Mouse (Mus musculus) induced T-regulatory cell, adult 2 months (primary cell): ENCODE data around the gene Prpsap1.
"Not testable (repeated sequence)": the region's sequence is repeated elsewhere in the genome, so short reads cannot be mapped to it uniquely, and the experiment has no call there.

Source experiments
- DNase-seq: peaks from one replicate; pipeline ENCODE4 v3.0.0-alpha.2; 2012; ENCODE audit warnings: low read depth

The Prpsap1 gene

DNA sequence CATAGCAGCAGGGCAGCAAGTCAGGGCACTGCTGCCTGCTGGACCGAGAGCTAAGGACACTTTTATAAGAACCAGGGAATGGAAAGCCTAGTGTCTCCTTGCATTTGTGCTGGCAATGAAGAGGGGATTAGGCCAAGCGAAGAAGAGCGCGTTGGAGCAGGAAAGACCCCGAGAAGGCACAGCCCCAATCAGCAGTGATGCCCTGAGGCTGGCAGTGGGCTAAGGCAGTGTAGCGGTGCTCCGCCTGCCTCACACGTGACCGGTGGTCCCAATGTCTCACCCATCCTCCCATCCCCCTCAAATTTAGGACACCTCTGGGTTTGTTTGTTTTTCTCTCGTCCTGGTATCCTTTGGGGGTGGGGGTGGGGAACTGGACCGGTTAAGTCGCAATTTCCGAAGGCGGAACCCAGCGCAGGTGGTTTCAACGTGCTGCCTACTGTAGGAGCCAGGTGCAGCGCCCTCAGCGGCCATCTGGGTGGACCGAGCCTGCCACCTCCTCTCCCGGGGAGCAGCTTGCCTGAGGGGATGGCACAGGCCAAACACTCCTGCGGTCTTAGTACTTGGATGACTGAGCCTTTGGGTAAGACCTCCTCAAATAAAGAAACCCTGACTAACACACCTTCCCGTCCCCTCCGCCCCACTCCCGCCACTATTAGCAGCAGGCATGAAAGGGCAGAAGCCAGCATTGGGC lies 21.5 kb upstream of the Prpsap1 start:
- DNase-seq: no peak

DNA sequence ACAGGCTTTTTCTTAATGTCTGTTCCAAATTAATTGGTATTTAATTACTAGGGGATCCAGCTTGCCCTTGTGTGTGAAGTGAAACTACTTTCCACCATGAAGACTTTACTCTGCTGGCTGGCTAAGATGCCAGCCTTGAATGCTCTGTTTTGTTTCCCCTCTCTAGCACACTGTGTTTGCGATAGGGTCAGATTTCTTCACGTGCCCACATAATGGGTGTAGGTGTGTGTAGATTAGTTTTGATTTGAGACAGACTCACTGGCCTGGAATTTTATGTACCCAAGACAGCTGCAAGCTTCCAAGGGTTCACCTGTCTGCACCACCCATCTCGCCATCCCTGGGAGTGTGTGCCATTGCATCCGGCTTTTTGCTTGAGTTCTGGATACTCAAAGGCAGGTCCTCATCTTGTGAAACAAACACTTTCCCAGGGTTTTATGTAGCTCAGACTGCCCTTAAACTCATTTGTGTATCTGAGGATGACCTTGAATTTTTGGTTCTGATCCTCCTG lies 19.6 kb upstream of the Prpsap1 start:
- DNase-seq: no peak

DNA sequence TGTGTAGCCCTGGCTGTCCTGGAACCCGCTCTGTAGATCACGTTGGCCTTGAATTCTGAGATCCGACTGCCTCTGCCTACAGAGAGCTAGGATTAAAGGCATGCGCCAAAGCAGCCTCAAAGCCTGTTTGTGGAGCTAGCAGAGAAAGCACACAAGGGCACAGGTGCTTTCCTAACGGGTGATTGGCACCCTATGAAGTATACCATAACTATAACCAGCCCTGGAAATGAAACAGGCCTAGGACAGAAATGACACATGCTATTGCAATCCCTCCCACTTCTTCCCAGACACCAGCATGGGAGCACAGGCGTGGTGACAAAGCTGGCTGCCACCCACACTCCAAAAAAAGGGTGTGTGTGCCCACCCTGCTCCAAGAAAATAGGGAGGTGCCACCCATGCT lies 19.0 kb upstream of the Prpsap1 start:
- DNase-seq: no peak

DNA sequence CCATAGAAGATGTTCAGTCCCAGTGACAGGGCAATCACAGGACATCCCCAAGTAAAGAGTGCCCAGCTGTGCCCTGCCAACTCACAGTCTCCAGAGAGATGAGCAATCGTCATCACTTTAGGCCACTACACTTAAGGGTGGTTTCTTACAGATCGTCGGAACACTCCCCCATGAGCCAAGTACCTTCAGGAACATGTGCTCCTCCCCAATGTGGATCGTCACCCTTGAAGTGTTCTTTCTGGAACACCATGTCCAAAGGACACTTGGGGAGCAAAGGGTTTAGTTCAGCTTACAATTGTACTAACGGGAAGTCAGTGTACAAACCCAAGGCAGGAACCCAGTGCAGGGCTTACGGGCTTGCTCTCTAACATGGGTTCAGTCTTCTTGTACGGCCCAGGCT lies 18.2 kb upstream of the Prpsap1 start:
- no peak for DNase-seq

DNA sequence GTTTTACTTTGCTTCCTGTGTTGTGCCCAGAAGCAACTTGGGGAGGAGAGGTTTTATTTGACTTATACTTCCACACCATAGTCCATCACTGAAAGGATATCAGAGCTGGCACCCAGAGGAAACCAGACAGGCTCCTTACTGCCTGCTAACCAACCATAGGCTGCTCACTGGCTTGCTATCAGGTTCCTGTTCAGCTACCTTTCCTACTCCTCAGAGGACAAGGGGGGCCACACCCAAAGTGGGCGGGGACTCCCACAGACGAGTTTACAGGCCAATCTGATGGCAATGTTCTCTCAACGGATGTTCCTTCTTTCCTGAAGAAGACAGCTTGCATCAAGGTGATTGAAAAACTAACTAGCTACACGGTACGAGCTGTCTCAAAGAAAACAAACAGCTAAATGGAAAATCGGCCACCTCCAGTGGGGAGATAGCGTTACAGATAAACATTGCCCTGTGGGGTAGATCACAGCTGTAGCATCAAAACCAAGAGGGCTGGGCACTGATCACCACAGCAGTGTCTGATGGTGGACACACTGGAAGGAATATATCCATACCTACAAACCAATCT lies 17.4 kb upstream of the Prpsap1 start:
- peak; percentile 23 for DNase-seq

DNA sequence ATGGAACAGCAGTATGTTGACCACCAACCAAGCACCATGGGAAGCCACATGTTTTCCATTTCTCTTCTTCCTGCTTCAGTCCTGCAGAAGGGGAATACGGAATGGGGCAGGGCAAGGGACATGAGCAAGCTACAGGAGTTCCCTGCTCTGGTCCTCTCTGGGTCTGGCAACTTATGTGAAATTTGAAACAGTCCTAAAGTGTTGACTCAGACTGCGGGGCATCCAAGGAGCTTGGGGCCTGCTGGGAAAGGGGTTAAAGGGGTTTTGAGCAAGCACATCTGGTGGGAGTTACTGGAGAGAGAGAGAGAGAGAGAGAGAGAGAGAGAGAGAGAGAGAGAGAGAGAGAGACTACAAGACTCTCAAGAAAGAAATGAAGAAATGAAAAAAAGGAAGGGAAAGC lies 14.7 kb upstream of the Prpsap1 start:
- no peak for DNase-seq

DNA sequence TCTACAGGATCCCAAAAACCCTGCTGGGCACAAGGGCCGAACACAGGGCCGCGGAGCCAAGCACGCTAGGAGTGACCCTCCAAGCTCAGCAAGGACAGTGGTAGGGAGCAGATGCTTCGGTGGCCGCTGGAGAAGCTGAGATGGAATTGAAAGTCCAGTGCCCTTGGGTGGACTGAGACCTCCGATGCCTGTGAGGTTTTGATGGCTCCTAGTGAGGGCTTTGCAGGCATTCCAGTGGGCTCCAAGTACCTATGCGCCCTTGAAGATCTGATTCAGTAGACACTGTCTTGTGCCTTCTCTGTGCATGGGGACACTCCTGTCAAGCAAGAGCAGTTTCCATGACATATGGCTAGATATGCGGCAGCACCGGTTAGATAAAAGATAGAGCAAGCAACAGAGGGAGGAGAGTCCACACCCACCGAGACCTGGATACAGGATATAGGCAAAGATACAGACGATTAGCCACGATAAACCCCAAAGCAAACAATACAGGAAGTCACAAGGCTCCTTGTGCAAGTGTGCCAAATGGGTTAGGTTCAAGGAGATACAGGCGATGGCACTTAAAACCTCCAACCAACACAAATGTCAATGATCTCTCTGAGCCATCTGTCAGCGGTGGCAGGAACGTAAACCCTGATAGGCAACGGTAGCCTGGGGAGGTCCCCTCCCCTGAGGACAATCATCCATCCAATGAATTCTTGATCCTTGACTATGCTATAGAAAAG lies 12.3 kb upstream of the Prpsap1 start:
- no peak for DNase-seq

DNA sequence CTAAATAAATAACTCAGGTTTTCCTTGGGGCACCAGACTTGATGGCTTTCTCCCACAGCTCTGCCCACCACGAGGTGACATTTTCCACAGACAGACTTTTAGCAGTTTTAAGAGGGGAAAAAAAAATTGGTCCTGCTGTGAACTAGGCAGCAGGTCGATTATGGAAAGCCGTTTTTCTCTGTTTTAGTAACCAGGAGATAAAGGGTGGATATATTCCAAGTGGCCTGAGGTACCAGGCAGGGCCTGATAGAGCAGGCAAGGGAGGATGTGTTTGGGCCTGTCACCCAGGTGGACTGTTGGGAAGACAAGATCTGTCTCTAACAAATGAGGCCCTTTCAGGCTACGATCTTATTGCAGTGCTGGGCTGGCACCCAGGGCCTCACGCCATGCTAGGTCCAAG lies 11.6 kb upstream of the Prpsap1 start:
- no peak for DNase-seq

DNA sequence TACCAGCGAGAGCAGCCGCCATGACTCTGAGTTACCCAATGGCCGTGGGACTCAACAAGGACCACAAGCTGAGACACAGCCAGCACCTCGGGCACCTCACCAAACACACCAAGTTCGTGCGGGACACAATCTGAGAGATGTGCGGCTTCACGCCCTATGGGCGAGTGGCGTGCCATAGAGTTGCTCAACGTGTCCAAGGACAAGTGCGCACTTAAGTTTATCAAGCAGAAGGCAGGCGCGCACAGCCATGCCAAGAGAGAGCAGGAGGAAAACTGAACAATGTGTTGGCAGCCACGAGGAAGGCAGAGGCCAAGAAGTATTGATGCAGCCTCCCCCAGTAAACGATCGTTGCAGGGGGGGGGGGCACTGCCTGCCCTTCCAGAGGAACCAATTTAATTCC lies 10.5 kb upstream of the Prpsap1 start:
- DNase-seq: no peak

DNA sequence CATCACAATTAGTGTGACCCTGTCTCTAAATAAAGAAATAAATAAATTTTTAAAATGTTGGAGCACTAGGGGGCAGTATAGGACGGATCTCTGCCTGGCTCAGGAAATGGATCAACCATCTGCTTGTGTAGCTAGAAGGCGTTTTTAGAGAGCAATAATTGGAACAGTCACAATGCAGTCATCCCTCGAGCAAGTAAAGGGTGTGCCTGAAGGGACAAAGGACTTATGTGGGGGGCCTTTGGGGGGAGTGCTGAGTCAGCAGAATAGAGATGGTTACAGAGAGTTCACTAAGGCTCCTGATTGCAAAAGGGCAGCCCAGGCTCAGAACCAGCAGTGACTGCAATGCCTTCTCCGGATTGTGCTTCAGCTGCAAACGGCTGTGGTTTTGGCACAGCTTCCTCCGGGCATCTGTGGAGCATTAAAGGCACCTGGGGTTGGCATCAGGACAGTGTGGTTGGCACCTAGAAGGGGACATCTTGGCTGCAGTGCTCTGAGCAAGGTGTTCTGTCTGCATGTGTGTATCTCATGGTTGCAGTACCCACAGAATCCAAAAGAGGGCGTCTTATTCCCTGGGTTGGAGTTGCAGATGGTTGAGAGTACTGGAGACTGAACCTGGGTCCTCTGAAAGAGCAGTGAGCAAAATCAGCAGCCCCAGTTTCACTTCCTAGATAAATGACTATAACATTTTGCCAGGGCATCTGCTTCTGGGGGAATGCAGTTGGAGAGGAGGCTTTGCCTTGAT lies 7.2 kb upstream of the Prpsap1 start:
- DNase-seq: peak; percentile 75

DNA sequence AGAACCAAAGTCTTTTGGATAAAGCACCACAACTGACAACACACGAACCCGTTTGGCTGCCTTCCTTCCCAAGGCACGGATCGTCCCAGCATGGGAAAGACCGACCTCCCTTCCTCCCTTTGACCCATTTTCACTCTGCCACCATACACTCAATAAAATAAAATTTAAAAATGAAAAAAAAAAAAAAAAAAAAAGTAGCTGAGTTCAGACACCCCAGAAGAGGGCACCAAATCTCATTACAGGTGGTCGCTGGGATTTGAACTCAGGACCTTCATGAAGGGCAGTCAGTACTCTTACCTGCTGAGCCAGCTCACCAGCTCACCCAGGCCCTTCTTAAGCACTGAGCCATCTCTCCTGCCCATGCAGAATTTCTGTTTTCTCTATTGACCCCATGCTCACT lies 5.0 kb upstream of the Prpsap1 start:
- no peak for DNase-seq

DNA sequence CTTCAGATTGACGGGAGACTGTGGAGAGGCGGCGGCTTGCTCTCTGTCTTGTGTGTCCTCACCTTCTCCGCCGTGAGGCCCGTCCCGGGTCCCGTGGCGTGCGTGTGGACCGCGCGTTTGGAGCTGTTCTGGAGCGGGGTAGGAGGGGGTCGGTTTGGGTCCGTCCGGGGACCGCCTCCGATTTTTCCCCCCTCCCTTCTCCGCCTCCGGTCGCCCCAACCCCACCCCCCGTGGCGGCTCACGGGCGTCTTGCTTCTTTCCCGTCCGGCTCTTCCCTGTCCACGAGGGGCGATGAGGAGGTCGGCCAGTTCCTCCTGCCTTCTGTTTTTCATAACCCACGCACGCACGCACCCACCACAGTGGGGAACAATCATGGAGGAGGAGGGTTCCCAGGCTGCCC lies 4.6 kb upstream of the Prpsap1 start:
- no peak for DNase-seq

DNA sequence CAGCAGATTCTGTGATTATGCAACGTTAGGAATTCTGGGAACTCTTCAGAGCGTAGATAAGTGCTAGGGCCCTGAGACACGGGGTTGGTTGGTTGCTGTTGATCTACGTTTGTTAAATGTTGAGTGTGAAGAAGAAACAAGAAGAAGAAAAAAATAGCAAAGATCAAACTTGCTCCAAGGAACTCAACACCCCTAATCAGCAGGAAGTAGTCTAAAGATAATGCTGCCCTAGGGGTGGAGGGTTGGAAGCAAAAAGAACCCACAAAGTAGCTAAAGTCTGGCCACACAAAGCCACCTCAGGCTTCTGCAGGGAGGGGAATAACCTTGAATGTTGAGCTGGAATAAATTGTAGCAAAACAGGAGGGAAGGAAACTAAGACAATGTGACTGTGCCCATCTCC lies 3.3 kb upstream of the Prpsap1 start:
- DNase-seq: no peak

DNA sequence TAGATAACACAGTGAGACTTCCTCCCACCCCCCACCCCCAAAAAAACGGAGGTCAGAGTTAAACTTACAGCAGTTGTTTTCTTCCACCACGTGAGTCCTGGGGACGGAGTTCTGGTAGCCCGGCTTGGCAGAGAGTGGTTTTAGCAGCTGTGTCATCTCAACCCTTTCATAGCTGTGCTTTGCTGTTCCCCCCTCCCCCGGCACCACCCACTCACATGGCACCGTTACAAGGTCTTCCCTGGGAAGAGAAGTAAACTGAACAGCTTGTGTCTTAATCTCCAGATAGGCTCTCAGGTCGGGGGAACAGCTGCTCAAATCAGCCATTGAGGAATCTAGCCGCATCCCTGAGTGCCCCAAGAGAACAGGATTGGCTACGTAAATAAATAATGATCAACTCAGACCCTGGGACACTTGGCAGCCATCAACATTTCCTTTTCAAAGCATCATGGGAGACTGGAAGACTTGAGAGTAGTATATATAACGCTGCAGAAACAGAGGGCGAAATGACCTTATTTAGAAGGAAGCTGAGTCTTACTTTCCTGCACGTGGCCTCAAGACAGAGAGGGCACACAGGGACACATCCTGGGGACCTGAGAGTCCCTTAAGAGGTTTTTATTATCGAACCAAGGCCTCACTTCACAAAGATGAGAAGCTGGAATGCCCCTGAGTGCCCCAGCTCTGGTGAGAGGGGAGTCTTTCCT lies 622 bp upstream of the Prpsap1 start:
- no peak for DNase-seq

DNA sequence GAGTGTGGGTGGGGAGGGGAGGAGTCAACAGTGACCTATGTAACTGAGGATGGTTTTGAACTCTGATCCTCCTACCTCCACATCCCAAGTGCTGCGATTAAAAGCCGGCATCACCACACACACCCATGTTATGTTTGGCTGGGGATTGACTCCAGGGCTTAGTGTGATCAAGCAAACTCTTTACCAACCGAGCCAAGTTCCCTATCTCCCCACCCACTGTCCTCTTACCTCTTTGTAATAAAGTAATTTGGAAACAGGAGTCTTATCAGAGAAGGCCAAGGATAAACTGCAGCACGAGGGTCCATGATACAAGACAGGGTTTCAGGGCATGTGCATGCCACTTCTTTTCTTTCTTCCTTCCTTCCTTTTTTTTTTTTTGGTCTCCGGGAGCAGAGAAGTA lies 811 bp downstream of the Prpsap1 start:
- DNase-seq: no peak

DNA sequence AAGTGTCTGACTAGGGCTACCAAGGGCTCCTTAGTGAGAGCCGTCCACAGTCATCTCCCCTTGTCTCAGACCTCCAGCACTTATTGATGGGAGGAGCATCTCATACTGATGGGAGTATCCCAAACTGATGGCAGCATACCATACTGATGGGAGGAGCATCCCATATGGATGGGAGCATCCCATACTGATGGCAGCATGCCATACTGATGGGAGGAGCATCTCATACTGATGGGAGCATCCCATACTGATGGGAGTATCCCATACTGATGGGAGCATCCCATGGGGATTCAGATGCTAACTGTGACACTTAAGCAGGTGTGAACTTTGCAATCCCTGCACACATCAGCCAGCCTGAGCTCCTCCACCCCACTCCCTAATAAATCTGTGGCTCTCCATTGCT lies 1.5 kb downstream of the Prpsap1 start:
- not testable (repeated sequence) for DNase-seq

DNA sequence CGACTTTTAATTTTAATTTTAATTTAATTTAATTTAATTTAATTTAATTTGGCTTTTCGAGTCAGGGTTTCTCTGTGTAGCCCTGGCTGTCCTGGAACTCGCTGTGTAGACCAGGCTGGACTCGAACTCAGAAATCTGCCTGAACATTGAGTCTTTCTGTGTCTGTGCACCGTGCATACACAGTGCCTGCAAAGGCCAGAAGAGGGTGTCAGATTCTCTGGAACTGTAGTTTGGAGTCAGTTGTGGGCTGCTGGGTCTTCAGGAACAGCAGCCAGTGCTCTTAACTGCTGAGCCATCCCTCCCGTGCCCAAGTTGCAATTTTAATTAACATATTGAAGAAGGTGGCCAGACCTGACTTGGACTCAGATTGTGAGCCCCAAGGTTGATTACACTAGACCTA lies 2.7 kb downstream of the Prpsap1 start:
- DNase-seq: no peak

DNA sequence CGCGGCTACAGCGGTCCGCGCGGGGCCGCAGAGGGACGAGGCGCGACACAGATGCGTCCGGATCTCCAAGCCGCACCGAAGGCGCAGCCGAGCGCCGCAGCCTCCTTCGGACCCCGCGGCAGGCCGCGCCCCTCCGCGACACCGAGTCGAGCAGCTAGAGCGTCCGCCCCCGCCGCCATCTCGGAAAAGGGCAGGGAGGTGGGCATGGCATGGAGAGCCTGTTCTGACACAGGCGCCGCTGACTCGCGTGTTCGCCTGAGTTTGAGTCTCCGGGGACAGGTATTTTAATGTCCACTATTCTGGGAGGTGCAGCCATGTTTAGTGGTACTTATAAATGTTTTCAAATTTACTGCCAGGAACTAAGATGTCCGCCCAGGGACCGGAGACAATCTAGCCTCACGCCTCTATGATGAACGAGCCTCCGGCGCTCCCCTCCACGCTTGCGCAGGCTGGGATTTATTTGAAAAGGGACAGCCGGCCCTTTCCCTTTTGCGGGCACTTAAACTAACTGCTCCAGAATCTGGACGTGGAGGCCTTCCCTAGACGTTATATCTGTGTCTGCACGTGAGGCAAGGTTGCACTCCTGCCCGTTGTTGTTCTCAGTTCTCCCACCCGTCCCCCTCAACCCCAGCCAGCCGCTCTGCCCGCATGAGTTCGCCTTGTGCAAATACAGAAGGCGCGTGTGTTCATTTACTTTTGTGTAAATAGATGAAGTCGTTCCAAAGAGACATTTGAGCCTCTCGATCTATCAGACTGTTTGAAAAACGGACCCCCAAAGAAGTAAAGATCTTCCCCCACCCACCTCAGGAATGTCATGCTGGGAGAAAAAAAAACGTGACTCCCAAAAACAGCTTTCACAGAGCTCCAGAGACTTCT lies 3.5 kb downstream of the Prpsap1 start:
- DNase-seq: peak; percentile 95

DNA sequence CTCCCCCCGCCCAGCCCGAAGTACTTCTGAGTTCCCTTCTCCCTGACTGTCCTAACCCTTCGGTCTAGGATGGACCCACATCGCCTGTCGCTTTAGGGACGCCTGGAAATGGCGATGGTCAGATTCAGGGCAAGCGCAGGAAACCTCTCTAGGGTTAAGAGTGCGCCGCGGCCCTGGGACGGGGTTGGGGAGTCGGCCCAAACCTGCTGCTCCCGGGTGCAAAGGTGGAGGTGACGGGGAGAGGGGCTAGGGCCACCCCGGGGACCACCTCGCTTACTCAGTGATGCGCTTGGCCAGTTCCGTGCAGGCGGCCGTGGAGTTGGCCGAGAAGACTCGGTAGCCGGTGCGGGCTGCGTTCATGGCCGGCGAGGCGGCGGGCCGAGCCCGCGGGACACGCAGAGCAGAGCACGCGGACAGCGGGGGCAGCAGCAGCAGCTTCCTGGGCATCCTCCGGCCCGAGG lies 4.2 kb downstream of the Prpsap1 start:
- DNase-seq: no peak

DNA sequence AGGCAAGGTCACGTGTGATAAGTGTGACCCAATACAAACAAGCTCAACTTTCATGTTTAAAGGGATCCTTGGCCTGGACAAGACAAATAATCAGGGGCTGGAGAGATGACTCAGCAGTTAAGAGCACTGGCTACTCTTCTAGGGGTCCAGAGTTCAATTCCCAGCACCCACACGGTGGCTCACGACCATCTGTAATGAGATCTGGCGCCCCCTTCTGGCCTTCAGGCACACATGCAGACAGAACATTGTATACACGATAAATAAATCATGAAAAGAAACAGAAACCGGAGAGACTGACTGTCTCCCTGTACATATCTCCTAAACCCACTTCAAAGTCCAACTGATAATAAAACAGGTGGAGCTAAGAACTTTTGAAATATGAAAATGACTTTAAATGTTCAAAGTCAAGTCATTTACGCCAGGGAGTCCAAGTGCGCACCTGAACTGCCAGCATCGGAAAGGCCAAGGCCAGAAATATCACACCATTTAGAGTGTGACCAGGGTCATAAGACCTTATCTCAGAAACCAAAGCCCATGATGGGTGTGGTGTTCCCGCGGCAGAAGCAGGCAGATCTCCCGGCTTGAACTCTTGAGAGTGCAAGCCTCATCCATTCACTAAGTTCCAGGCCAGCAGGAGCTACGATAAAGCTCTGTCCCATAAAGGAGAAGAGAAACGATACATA lies 5.2 kb downstream of the Prpsap1 start:
- DNase-seq: peak; percentile 83
